Mouse (Mus musculus) ES-Bruce4 (cell line): ENCODE measurements at regions not wholly inside any gene's neighbourhood (a gene's known extent, or its start where the extent isn't known, plus 50 kb on each side); places are given as distances from the start of the nearest gene placed in this dataset.

Experiments used
- H3K27ac ChIP-seq: 2 replicates; pipeline ENCODE4 v1.5.1; 2012; ENCODE audit warnings: low read length, inconsistent platforms; ENCODE audit not compliant: insufficient read depth
- H3K27me3 ChIP-seq: 2 replicates; pipeline ENCODE4 v1.6.1; 2012; ENCODE audit warnings: mild to moderate bottlenecking, low read length, inconsistent platforms; ENCODE audit not compliant: control insufficient read depth, poor library complexity, insufficient read depth, severe bottlenecking
- H3K36me3 ChIP-seq: 2 replicates; pipeline ENCODE4 v1.6.1; 2012; ENCODE audit warnings: inconsistent platforms, mild to moderate bottlenecking, low read length, moderate library complexity; ENCODE audit not compliant: control insufficient read depth, poor library complexity, insufficient read depth, severe bottlenecking
- H3K4me1 ChIP-seq: one replicate; pipeline ENCODE4 v1.8.1; 2011; ENCODE audit warnings: low read length; ENCODE audit not compliant: control insufficient read depth, insufficient read depth
- H3K4me3 ChIP-seq: 2 replicates; pipeline ENCODE4 v1.5.1; 2011; ENCODE audit warnings: low read depth, mild to moderate bottlenecking, low read length
- H3K9ac ChIP-seq: 2 replicates; pipeline ENCODE4 v1.6.1; 2012; ENCODE audit warnings: low read depth, mild to moderate bottlenecking, inconsistent platforms; ENCODE audit not compliant: poor library complexity, severe bottlenecking
- H3K9me3 ChIP-seq: replicated peaks from 2 replicates; pipeline ENCODE4 v1.6.1; 2012; ENCODE audit warnings: mild to moderate bottlenecking, low read length, inconsistent platforms; ENCODE audit not compliant: control insufficient read depth, poor library complexity, insufficient read depth, severe bottlenecking
- CTCF ChIP-seq: IDR thresholded peaks from one replicate; pipeline ENCODE4 v1.8.1; 2011; ENCODE audit warnings: low read depth, low read length
- EP300 ChIP-seq: IDR thresholded peaks from 2 replicates; pipeline ENCODE4 v1.6.1; 2011; ENCODE audit warnings: low read depth, low read length; ENCODE audit not compliant: insufficient read depth
- POLR2A ChIP-seq: IDR thresholded peaks from one replicate; pipeline ENCODE4 v1.8.1; 2011; ENCODE audit warnings: low read length; ENCODE audit not compliant: insufficient read depth

- no peaks in the 10 kb centered on the region for H3K36me3 ChIP-seq
- no peak overlapping the region for H3K27ac ChIP-seq
- H3K9ac ChIP-seq, result no peak overlapping the region
- TF ChIP-seq EP300 (no peak), CTCF (no peak), POLR2A (no peak)
- no peak overlapping the region for H3K4me3 ChIP-seq
- no peaks in the 10 kb centered on the region for H3K27me3 ChIP-seq
- H3K9me3 ChIP-seq, result no peaks in the 10 kb centered on the region
- no peaks in the 10 kb centered on the region for H3K4me1 ChIP-seq
These were observed 229.1 kb downstream of the Maf start for GRCm38 (mm10) chr8:115478406-115479060.

- no peak overlapping the region for H3K9ac ChIP-seq
- TF ChIP-seq EP300 (no peak), POLR2A (no peak), CTCF (no peak)
- H3K36me3 ChIP-seq, result no peaks in the 10 kb centered on the region
- no peak overlapping the region for H3K27ac ChIP-seq
- H3K27me3 ChIP-seq, result no peaks in the 10 kb centered on the region
- H3K9me3 ChIP-seq, result no peaks in the 10 kb centered on the region
- H3K4me1 ChIP-seq, result no peaks in the 10 kb centered on the region
- no peak overlapping the region for H3K4me3 ChIP-seq
These were observed 231.5 kb downstream of the Maf start for GRCm38 (mm10) chr8:115476071-115476470.

- Histone ChIP-seq H3K9ac (no peak overlapping the region), H3K4me3 (no peak overlapping the region), H3K9me3 (no peaks in the 10 kb centered on the region), H3K27me3 (no peaks in the 10 kb centered on the region), H3K4me1 (no peaks in the 10 kb centered on the region), H3K36me3 (no peaks in the 10 kb centered on the region), H3K27ac (no peak overlapping the region)
- TF ChIP-seq EP300 (no peak), POLR2A (no peak), CTCF (no peak)
These were observed 232.4 kb downstream of the Maf start for GRCm38 (mm10) chr8:115475156-115475555.

GRCm38 (mm10) chr8:115473974-115474373, 233.6 kb downstream of the Maf start:
- no peak overlapping the region for H3K9ac ChIP-seq
- TF ChIP-seq CTCF (no peak), POLR2A (no peak), EP300 (no peak)
- no peak overlapping the region for H3K27ac ChIP-seq
- H3K36me3 ChIP-seq, result no peaks in the 10 kb centered on the region
- no peaks in the 10 kb centered on the region for H3K9me3 ChIP-seq
- no peaks in the 10 kb centered on the region for H3K27me3 ChIP-seq
- H3K4me3 ChIP-seq, result no peak overlapping the region
- no peaks in the 10 kb centered on the region for H3K4me1 ChIP-seq

- no peak overlapping the region for H3K9ac ChIP-seq
- no peak overlapping the region for H3K27ac ChIP-seq
- H3K4me3 ChIP-seq, result no peak overlapping the region
- no peaks in the 10 kb centered on the region for H3K36me3 ChIP-seq
- no peaks in the 10 kb centered on the region for H3K4me1 ChIP-seq
- H3K9me3 ChIP-seq, result no peaks in the 10 kb centered on the region
- no peak for TF ChIP-seq POLR2A
- TF ChIP-seq EP300, result no peak
- no peak for TF ChIP-seq CTCF
- no peaks in the 10 kb centered on the region; the same call in 1 of the 2 replicates for H3K27me3 ChIP-seq
These were observed 241.0 kb downstream of the Maf start for GRCm38 (mm10) chr8:115466553-115466952.

- Histone ChIP-seq H3K4me1 (no peaks in the 10 kb centered on the region), H3K27ac (no peak overlapping the region), H3K9me3 (no peaks in the 10 kb centered on the region), H3K36me3 (no peaks in the 10 kb centered on the region), H3K27me3 (no peaks in the 10 kb centered on the region; the same call in 1 of the 2 replicates), H3K9ac (no peak overlapping the region), H3K4me3 (no peak overlapping the region)
- TF ChIP-seq CTCF (no peak), POLR2A (no peak), EP300 (no peak)
These were observed 241.5 kb downstream of the Maf start for GRCm38 (mm10) chr8:115466122-115466521.
